Mouse (Mus musculus) cerebellum, adult 9-10 months (tissue): ENCODE measurements around the gene Ddx3x.
"Not testable (repeated sequence)": the region's sequence is repeated elsewhere in the genome, so short reads cannot be mapped to it uniquely, and the experiment has no call there.

Experiments used
- DNase-seq: peaks from one replicate; pipeline ENCODE4 v3.0.0; 2022

The Ddx3x gene

GRCm38 (mm10) chrX:13280409-13281328, at the start of gene Ddx3x:
Gene Ddx3x (plus strand): TSS chrX:13280970.
- DNase-seq, result peak; percentile 96

- peak; percentile 55 for DNase-seq
Observed at GRCm38 (mm10) chrX:13231243-13231642, 49.5 kb upstream of the Ddx3x start.

GRCm38 (mm10) chrX:13232834-13233233, 47.9 kb upstream of the Ddx3x start:
- not testable (repeated sequence) for DNase-seq

- no peak for DNase-seq
Observed at GRCm38 (mm10) chrX:13233631-13234030, 47.1 kb upstream of the Ddx3x start.

- no peak for DNase-seq
Observed at GRCm38 (mm10) chrX:13234709-13235108, 46.1 kb upstream of the Ddx3x start.

- no peak for DNase-seq
Observed at GRCm38 (mm10) chrX:13236100-13236568, 44.6 kb upstream of the Ddx3x start.

GRCm38 (mm10) chrX:13239455-13239854, 41.3 kb upstream of the Ddx3x start:
- DNase-seq, result no peak

- no peak for DNase-seq
Observed at GRCm38 (mm10) chrX:13240646-13241425, 39.9 kb upstream of the Ddx3x start.

- peak; percentile 53 for DNase-seq
Observed at GRCm38 (mm10) chrX:13241426-13242319, 39.1 kb upstream of the Ddx3x start.

- DNase-seq, result peak; percentile 90
Observed at GRCm38 (mm10) chrX:13242320-13243096, 38.3 kb upstream of the Ddx3x start.

GRCm38 (mm10) chrX:13243133-13244123, 37.3 kb upstream of the Ddx3x start:
- DNase-seq, result no peak

- DNase-seq, result no peak
Observed at GRCm38 (mm10) chrX:13244588-13244987, 36.2 kb upstream of the Ddx3x start.

GRCm38 (mm10) chrX:13245027-13245426, 35.7 kb upstream of the Ddx3x start:
- DNase-seq, result no peak

GRCm38 (mm10) chrX:13251683-13252082, 29.1 kb upstream of the Ddx3x start:
- DNase-seq, result no peak

GRCm38 (mm10) chrX:13254273-13254672, 26.5 kb upstream of the Ddx3x start:
- DNase-seq, result no peak

GRCm38 (mm10) chrX:13263356-13263755, 17.4 kb upstream of the Ddx3x start:
- no peak for DNase-seq

- no peak for DNase-seq
Observed at GRCm38 (mm10) chrX:13275519-13276137, 5.1 kb upstream of the Ddx3x start.

GRCm38 (mm10) chrX:13278996-13279395, 1.8 kb upstream of the Ddx3x start:
- no peak for DNase-seq

GRCm38 (mm10) chrX:13280037-13280408, 747 bp upstream of the Ddx3x start:
- peak; percentile 88 for DNase-seq
